Mouse (Mus musculus): ENCODE data around the gene Uap1l1. TPM values are rescaled to one million over a fixed set of nuclear protein-coding genes. Genes with fewer than 3 reads are reported as not detected.

Uap1l1 gene
- polyA plus RNA-seq, 1 experiment from 2014 or later: 21.7 TPM

- 28% methylated on average over 9 of the region's 9 CpGs for WGBS
- Histone ChIP-seq H3K9ac (peak overlapping the region; percentile 70; the same call in 1 of the 2 replicates), H3K4me1 (peaks cover 18% of the 10 kb centered on the region; the same call in 1 of the 2 replicates), H3K27ac (replicated peaks) (no peak overlapping the region), H3K9me3 (replicated peaks) (no peaks in the 10 kb centered on the region), H3K27me3 (peaks cover 10% of the 10 kb centered on the region), H3K4me2 (replicated peaks) (peak overlapping the region; percentile 98), H3K36me3 (no peaks in the 10 kb centered on the region; the same call in 1 of the 2 replicates), H3K4me3 (replicated peaks) (peak overlapping the region; percentile 69)
- ATAC-seq (ENCODE audit: insufficient number of reproducible peaks, low FRiP score, low TSS enrichment, low read depth): no peak
These were observed 756 bp downstream of the Uap1l1 start for GRCm38 (mm10) chr2:25364761-25365090.

DNA sequence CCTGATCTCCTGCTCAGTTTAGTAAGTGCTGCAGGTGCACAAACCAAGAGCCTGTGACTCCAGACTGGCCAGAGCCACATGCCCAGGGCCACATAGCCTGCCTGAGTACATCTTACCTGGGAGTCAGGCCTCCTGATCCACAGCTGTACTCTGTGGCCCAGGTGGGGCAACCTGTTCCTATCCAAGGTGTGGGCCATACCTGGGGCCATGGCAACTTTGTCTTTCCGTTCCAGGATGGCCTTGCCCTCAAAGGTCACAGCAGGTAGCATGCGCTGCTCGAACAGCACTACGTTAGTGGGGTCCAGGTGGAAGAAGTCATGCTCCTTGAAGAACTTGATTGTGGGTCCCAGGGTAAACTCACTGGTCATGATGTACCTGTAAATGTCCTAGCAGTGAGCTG lies 1.2 kb downstream of the Uap1l1 start:
- ATAC-seq (ENCODE audit: insufficient number of reproducible peaks, low FRiP score, low TSS enrichment, low read depth): no peak
- WGBS: 89% methylated on average over 4 of the region's 4 CpGs
- peaks cover 18% of the 10 kb centered on the region; the same call in 1 of the 2 replicates for H3K4me1 ChIP-seq
- no peaks in the 10 kb centered on the region; the same call in 1 of the 2 replicates for H3K36me3 ChIP-seq
- H3K27ac ChIP-seq (replicated peaks): no peak overlapping the region
- H3K9ac ChIP-seq: no peak overlapping the region
- H3K9me3 ChIP-seq (replicated peaks): no peaks in the 10 kb centered on the region
- peaks cover 10% of the 10 kb centered on the region for H3K27me3 ChIP-seq
- H3K4me3 ChIP-seq (replicated peaks): peak overlapping the region; percentile 69; the same call in 1 of the 2 replicates
- H3K4me2 ChIP-seq (replicated peaks): peak overlapping the region; percentile 98

GRCm38 (mm10) chr2:25363478-25364178 lies 1.9 kb downstream of the Uap1l1 start:
- H3K4me2 ChIP-seq (replicated peaks): no peak overlapping the region
- peaks cover 10% of the 10 kb centered on the region for H3K27me3 ChIP-seq
- H3K4me1 ChIP-seq: peaks cover 18% of the 10 kb centered on the region; the same call in 1 of the 2 replicates
- H3K27ac ChIP-seq (replicated peaks): no peak overlapping the region
- no peaks in the 10 kb centered on the region for H3K9me3 ChIP-seq (replicated peaks)
- WGBS: 44% methylated on average over 13 of the region's 13 CpGs
- H3K4me3 ChIP-seq (replicated peaks): no peak overlapping the region
- no peak for ATAC-seq (ENCODE audit: insufficient number of reproducible peaks, low FRiP score, low TSS enrichment, low read depth)
- no peak overlapping the region for H3K9ac ChIP-seq
- no peaks in the 10 kb centered on the region; the same call in 1 of the 2 replicates for H3K36me3 ChIP-seq

GRCm38 (mm10) chr2:25359848-25360247 lies 5.6 kb downstream of the Uap1l1 start:
- H3K4me1 ChIP-seq: peaks cover 29% of the 10 kb centered on the region
- H3K27ac ChIP-seq (replicated peaks): no peak overlapping the region
- ATAC-seq (ENCODE audit: insufficient number of reproducible peaks, low FRiP score, low TSS enrichment, low read depth): no peak
- no peak overlapping the region for H3K4me3 ChIP-seq (replicated peaks)
- H3K4me2 ChIP-seq (replicated peaks): no peak overlapping the region
- no peaks in the 10 kb centered on the region; the same call in 1 of the 2 replicates for H3K36me3 ChIP-seq
- peaks cover 10% of the 10 kb centered on the region for H3K27me3 ChIP-seq
- no peak overlapping the region for H3K9ac ChIP-seq
- H3K9me3 ChIP-seq (replicated peaks): no peaks in the 10 kb centered on the region
- 76% methylated on average over 4 of the region's 4 CpGs for WGBS

GRCm38 (mm10) chr2:25356208-25357079 lies 9.0 kb downstream of the Uap1l1 start, which contains the start of gene Dpp7:
Gene Dpp7 (minus strand): TSS chr2:25356359.
- H3K4me3 ChIP-seq (replicated peaks): peak within 1 kb of the TSS; percentile 60
- no peaks in the 10 kb centered on the region for H3K9me3 ChIP-seq (replicated peaks)
- WGBS: 3% methylated on average over 13 of the region's 13 CpGs
- peak within 1 kb of the TSS; percentile 87 for H3K4me2 ChIP-seq (replicated peaks)
- peaks cover 19% of the 10 kb centered on the region for H3K4me1 ChIP-seq
- H3K27me3 ChIP-seq: no peaks in the 10 kb centered on the region
- ATAC-seq (ENCODE audit: insufficient number of reproducible peaks, low FRiP score, low TSS enrichment, low read depth): peak; percentile 53
- H3K27ac ChIP-seq (replicated peaks): no peak within 1 kb of the TSS
- peaks cover 24% of the 10 kb centered on the region for H3K36me3 ChIP-seq
- peak within 1 kb of the TSS; percentile 54 for H3K9ac ChIP-seq

GRCm38 (mm10) chr2:25355419-25356066 lies 9.9 kb downstream of the Uap1l1 start:
- 0 out of 2 replicates have a peak, but pooled peaks have one; percentile 1 for ATAC-seq (ENCODE audit: insufficient number of reproducible peaks, low FRiP score, low TSS enrichment, low read depth)
- Histone ChIP-seq H3K4me3 (replicated peaks) (peak overlapping the region; percentile 60), H3K9me3 (replicated peaks) (no peaks in the 10 kb centered on the region), H3K27ac (replicated peaks) (no peak overlapping the region), H3K4me1 (peaks cover 19% of the 10 kb centered on the region), H3K4me2 (replicated peaks) (peak overlapping the region; percentile 87), H3K36me3 (peaks cover 33% of the 10 kb centered on the region), H3K27me3 (no peaks in the 10 kb centered on the region), H3K9ac (peak overlapping the region; percentile 37; the same call in 1 of the 2 replicates)
- 41% methylated on average over 18 of the region's 18 CpGs for WGBS

- no peak overlapping the region for H3K27ac ChIP-seq (replicated peaks)
- no peak for ATAC-seq (ENCODE audit: insufficient number of reproducible peaks, low FRiP score, low TSS enrichment, low read depth)
- 87% methylated on average over 6 of the region's 6 CpGs for WGBS
- peaks cover 46% of the 10 kb centered on the region for H3K36me3 ChIP-seq
- no peak overlapping the region for H3K9ac ChIP-seq
- no peak overlapping the region for H3K4me3 ChIP-seq (replicated peaks)
- H3K27me3 ChIP-seq: no peaks in the 10 kb centered on the region
- H3K4me2 ChIP-seq (replicated peaks): no peak overlapping the region
- H3K4me1 ChIP-seq: peaks cover 19% of the 10 kb centered on the region
- no peaks in the 10 kb centered on the region for H3K9me3 ChIP-seq (replicated peaks)
These were observed 11.3 kb downstream of the Uap1l1 start for GRCm38 (mm10) chr2:25354211-25354610.

GRCm38 (mm10) chr2:25350701-25351100 lies 14.8 kb downstream of the Uap1l1 start:
- Histone ChIP-seq H3K4me1 (peaks cover 8% of the 10 kb centered on the region), H3K9ac (no peak overlapping the region), H3K9me3 (replicated peaks) (no peaks in the 10 kb centered on the region), H3K4me3 (replicated peaks) (no peak overlapping the region), H3K27ac (replicated peaks) (no peak overlapping the region), H3K27me3 (no peaks in the 10 kb centered on the region), H3K4me2 (replicated peaks) (no peak overlapping the region), H3K36me3 (peaks cover 78% of the 10 kb centered on the region)
- WGBS: 91% methylated on average over 3 of the region's 3 CpGs
- no peak for ATAC-seq (ENCODE audit: insufficient number of reproducible peaks, low FRiP score, low TSS enrichment, low read depth)

DNA sequence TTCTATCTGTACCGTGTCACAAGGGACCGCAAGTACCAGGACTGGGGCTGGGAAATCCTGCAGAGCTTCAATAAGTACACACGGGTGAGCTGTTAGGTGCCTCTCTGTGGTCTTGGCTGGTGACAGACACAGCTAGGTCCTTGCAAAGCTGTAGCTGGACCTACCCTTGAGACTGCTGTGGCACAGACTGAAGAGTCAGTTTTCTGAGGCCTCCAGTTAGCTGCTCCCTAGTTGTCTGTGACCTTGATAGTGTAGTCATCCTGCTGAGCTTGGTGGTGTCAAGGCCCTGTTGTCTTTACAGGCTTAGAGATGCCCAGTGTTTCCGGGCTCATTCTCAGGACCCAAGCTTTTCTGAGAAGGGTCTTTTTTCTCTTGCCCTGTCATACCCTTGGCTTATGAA lies 16.0 kb downstream of the Uap1l1 start:
- Histone ChIP-seq H3K4me1 (no peaks in the 10 kb centered on the region), H3K27me3 (no peaks in the 10 kb centered on the region), H3K27ac (replicated peaks) (no peak overlapping the region), H3K9ac (no peak overlapping the region), H3K4me3 (replicated peaks) (no peak overlapping the region), H3K9me3 (replicated peaks) (no peaks in the 10 kb centered on the region), H3K36me3 (peaks cover 90% of the 10 kb centered on the region), H3K4me2 (replicated peaks) (no peak overlapping the region)
- no peak for ATAC-seq (ENCODE audit: insufficient number of reproducible peaks, low FRiP score, low TSS enrichment, low read depth)
- WGBS: 92% methylated on average over 4 of the region's 4 CpGs

DNA sequence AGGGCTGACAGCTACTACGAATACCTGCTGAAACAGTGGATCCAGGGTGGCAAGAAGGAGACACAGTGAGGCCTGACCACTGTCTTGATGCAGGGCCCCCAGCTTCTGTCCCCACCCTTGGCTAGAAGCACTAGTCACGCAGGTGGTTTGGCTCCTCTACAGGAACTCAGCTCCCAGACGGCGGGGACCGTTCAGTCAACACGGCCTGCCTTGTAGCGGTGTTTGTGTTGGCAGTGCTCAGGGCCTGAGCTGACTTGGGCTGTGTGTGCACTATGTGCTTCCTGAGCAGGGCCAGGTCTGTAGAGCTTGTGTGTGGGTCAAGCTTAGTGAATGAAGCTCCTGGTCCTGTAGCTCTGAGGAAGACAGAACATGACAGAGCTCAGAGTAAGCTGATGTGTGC lies 17.3 kb downstream of the Uap1l1 start:
- H3K36me3 ChIP-seq: peaks cover 95% of the 10 kb centered on the region
- no peak for ATAC-seq (ENCODE audit: insufficient number of reproducible peaks, low FRiP score, low TSS enrichment, low read depth)
- H3K4me1 ChIP-seq: no peaks in the 10 kb centered on the region

DNA sequence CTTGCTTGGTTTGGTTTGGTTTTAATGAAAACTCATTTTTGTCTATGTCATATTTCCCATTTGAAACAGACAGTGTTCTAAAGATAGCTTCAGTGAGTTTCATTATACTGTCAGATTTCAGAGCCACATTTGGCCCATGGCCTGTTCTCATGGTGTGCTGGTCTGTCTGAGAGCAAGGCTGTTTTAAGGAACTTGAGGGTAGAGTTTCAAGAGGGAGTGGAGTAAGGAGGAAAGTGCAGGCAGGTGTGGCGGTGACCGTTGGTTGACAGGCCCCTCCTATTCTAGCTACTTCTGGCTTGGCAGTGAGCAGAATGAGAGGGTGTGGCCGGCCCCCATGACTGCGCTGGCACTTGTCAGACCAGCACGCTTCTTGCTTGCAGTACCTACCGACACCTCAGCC lies 27.2 kb downstream of the Uap1l1 start:
- 95% methylated on average over 6 of the region's 6 CpGs for WGBS
- peaks cover 9% of the 10 kb centered on the region for H3K4me1 ChIP-seq
- H3K36me3 ChIP-seq: peaks cover 84% of the 10 kb centered on the region
- no peaks in the 10 kb centered on the region for H3K9me3 ChIP-seq (replicated peaks)
- H3K4me3 ChIP-seq (replicated peaks): no peak overlapping the region
- H3K27me3 ChIP-seq: no peaks in the 10 kb centered on the region
- no peak overlapping the region for H3K4me2 ChIP-seq (replicated peaks)
- no peak overlapping the region for H3K27ac ChIP-seq (replicated peaks)
- no peak overlapping the region for H3K9ac ChIP-seq
- ATAC-seq (ENCODE audit: insufficient number of reproducible peaks, low FRiP score, low TSS enrichment, low read depth): no peak

More for the DNA sequence above, 17.3 kb downstream of the Uap1l1 start:
- Histone ChIP-seq H3K27me3 (no peaks in the 10 kb centered on the region), H3K9ac (no peak overlapping the region), H3K9me3 (replicated peaks) (no peaks in the 10 kb centered on the region), H3K4me3 (replicated peaks) (no peak overlapping the region), H3K4me2 (replicated peaks) (no peak overlapping the region), H3K27ac (replicated peaks) (no peak overlapping the region)
- 90% methylated on average over 7 of the region's 7 CpGs for WGBS
